Mouse (Mus musculus): ENCODE measurements around the gene Trim47. TPM values are rescaled to one million over a fixed set of nuclear protein-coding genes. Genes with fewer than 3 reads are reported as not detected.
A peak's percentile ranks its signal among the peaks of the same experiment; 100 is the strongest.

The Trim47 gene
- polyA plus RNA-seq, 1 experiment from 2014 or later, result 3.0 TPM

GRCm38 (mm10) chr11:116089545-116089944, 37.5 kb downstream of the Trim47 start:
- Histone ChIP-seq H3K4me2 (replicated peaks; ENCODE audit: low read depth, low read length) (no peak overlapping the region), H3K27ac (ENCODE audit: low read depth, low read length) (no peak overlapping the region), H3K4me1 (replicated peaks; ENCODE audit: control insufficient read depth, insufficient read depth, low read length) (no peaks in the 10 kb centered on the region), H3K9me3 (ENCODE audit: control insufficient read depth, low read length) (no peaks in the 10 kb centered on the region), H3K9ac (ENCODE audit: low read depth, low read length) (no peak overlapping the region), H3K36me3 (ENCODE audit: control insufficient read depth, insufficient read depth, low read length) (no peaks in the 10 kb centered on the region), H3K27me3 (ENCODE audit: control insufficient read depth, insufficient read depth, low read length) (no peaks in the 10 kb centered on the region), H3K4me3 (ENCODE audit: low read depth, low read length) (no peak overlapping the region)
- WGBS, result 89% methylated on average over 6 of the region's 6 CpGs
- ATAC-seq (ENCODE audit: low FRiP score), result no peak
- no peak for DNase-seq (ENCODE audit: low spot score)

GRCm38 (mm10) chr11:116088741-116089394, 38.1 kb downstream of the Trim47 start:
- Histone ChIP-seq H3K27me3 (ENCODE audit: control insufficient read depth, insufficient read depth, low read length) (no peaks in the 10 kb centered on the region), H3K4me3 (ENCODE audit: low read depth, low read length) (no peak overlapping the region), H3K27ac (ENCODE audit: low read depth, low read length) (no peak overlapping the region), H3K9me3 (ENCODE audit: control insufficient read depth, low read length) (no peaks in the 10 kb centered on the region), H3K36me3 (ENCODE audit: control insufficient read depth, insufficient read depth, low read length) (no peaks in the 10 kb centered on the region), H3K4me2 (replicated peaks; ENCODE audit: low read depth, low read length) (no peak overlapping the region), H3K9ac (ENCODE audit: low read depth, low read length) (no peak overlapping the region), H3K4me1 (replicated peaks; ENCODE audit: control insufficient read depth, insufficient read depth, low read length) (no peaks in the 10 kb centered on the region)
- ATAC-seq (ENCODE audit: low FRiP score), result no peak
- 85% methylated on average over 11 of the region's 11 CpGs for WGBS
- no peak for DNase-seq (ENCODE audit: low spot score)

GRCm38 (mm10) chr11:116088188-116088587, 38.8 kb downstream of the Trim47 start:
- ATAC-seq (ENCODE audit: low FRiP score) (no peak), DNase-seq (ENCODE audit: low spot score) (no peak)
- 88% methylated on average over 8 of the region's 8 CpGs for WGBS
- Histone ChIP-seq H3K9me3 (ENCODE audit: control insufficient read depth, low read length) (no peaks in the 10 kb centered on the region), H3K4me3 (ENCODE audit: low read depth, low read length) (no peak overlapping the region; the same call in 1 of the 2 replicates), H3K4me1 (replicated peaks; ENCODE audit: control insufficient read depth, insufficient read depth, low read length) (no peaks in the 10 kb centered on the region), H3K36me3 (ENCODE audit: control insufficient read depth, insufficient read depth, low read length) (no peaks in the 10 kb centered on the region), H3K9ac (ENCODE audit: low read depth, low read length) (no peak overlapping the region), H3K27ac (ENCODE audit: low read depth, low read length) (no peak overlapping the region), H3K27me3 (ENCODE audit: control insufficient read depth, insufficient read depth, low read length) (no peaks in the 10 kb centered on the region), H3K4me2 (replicated peaks; ENCODE audit: low read depth, low read length) (no peak overlapping the region; the same call in 1 of the 2 replicates)

- no peak overlapping the region for H3K27ac ChIP-seq (ENCODE audit: low read depth, low read length)
- DNase-seq (ENCODE audit: low spot score) (peak; percentile 86), ATAC-seq (ENCODE audit: low FRiP score) (peak; percentile 83)
- peak overlapping the region; percentile 38 for H3K4me3 ChIP-seq (ENCODE audit: low read depth, low read length)
- 4% methylated on average over 31 of the region's 31 CpGs for WGBS
- peak overlapping the region; percentile 25 for H3K9ac ChIP-seq (ENCODE audit: low read depth, low read length)
- no peaks in the 10 kb centered on the region for H3K9me3 ChIP-seq (ENCODE audit: control insufficient read depth, low read length)
- no peaks in the 10 kb centered on the region for H3K27me3 ChIP-seq (ENCODE audit: control insufficient read depth, insufficient read depth, low read length)
- 0 out of 2 replicates have a peak, but pooled peaks cover 1% of the 10 kb centered on the region for H3K36me3 ChIP-seq (ENCODE audit: control insufficient read depth, insufficient read depth, low read length)
- H3K4me2 ChIP-seq (replicated peaks; ENCODE audit: low read depth, low read length), result peak overlapping the region; percentile 33
- H3K4me1 ChIP-seq (replicated peaks; ENCODE audit: control insufficient read depth, insufficient read depth, low read length), result no peaks in the 10 kb centered on the region
These were observed 39.5 kb downstream of the Trim47 start for GRCm38 (mm10) chr11:116087194-116088130.

- H3K4me3 ChIP-seq (ENCODE audit: low read depth, low read length), result peak within 1 kb of the TSS; percentile 43
- ATAC-seq (ENCODE audit: low FRiP score) (peak; percentile 96), DNase-seq (ENCODE audit: low spot score) (peak; percentile 99)
- 6% methylated on average over 40 of the region's 43 CpGs for WGBS
- H3K9me3 ChIP-seq (ENCODE audit: control insufficient read depth, low read length), result no peaks in the 10 kb centered on the region
- H3K4me2 ChIP-seq (replicated peaks; ENCODE audit: low read depth, low read length), result peak within 1 kb of the TSS; percentile 55
- peak within 1 kb of the TSS; percentile 65 for H3K27ac ChIP-seq (ENCODE audit: low read depth, low read length)
- no peaks in the 10 kb centered on the region for H3K27me3 ChIP-seq (ENCODE audit: control insufficient read depth, insufficient read depth, low read length)
- 0 out of 2 replicates have a peak, but pooled peaks cover 6% of the 10 kb centered on the region for H3K36me3 ChIP-seq (ENCODE audit: control insufficient read depth, insufficient read depth, low read length)
- peak within 1 kb of the TSS; percentile 25 for H3K9ac ChIP-seq (ENCODE audit: low read depth, low read length)
- no peaks in the 10 kb centered on the region for H3K4me1 ChIP-seq (replicated peaks; ENCODE audit: control insufficient read depth, insufficient read depth, low read length)
These were observed 40.5 kb downstream of the Trim47 start, which contains the start of gene Wbp2 for GRCm38 (mm10) chr11:116086258-116087193. Gene Wbp2, minus strand, starts transcription at chr11:116086995.

- Histone ChIP-seq H3K4me3 (ENCODE audit: low read depth, low read length) (no peak overlapping the region), H3K36me3 (ENCODE audit: control insufficient read depth, insufficient read depth, low read length) (0 out of 2 replicates have a peak, but pooled peaks cover 8% of the 10 kb centered on the region), H3K4me2 (replicated peaks; ENCODE audit: low read depth, low read length) (no peak overlapping the region), H3K27me3 (ENCODE audit: control insufficient read depth, insufficient read depth, low read length) (no peaks in the 10 kb centered on the region), H3K27ac (ENCODE audit: low read depth, low read length) (no peak overlapping the region), H3K4me1 (replicated peaks; ENCODE audit: control insufficient read depth, insufficient read depth, low read length) (no peaks in the 10 kb centered on the region), H3K9ac (ENCODE audit: low read depth, low read length) (no peak overlapping the region), H3K9me3 (ENCODE audit: control insufficient read depth, low read length) (no peaks in the 10 kb centered on the region)
- 96% methylated on average over 6 of the region's 6 CpGs for WGBS
- no peak for DNase-seq (ENCODE audit: low spot score)
- no peak for ATAC-seq (ENCODE audit: low FRiP score)
These were observed 42.8 kb downstream of the Trim47 start for GRCm38 (mm10) chr11:116084166-116084565.

GRCm38 (mm10) chr11:116083096-116083672, 43.8 kb downstream of the Trim47 start:
- no peaks in the 10 kb centered on the region for H3K27me3 ChIP-seq (ENCODE audit: control insufficient read depth, insufficient read depth, low read length)
- H3K9me3 ChIP-seq (ENCODE audit: control insufficient read depth, low read length), result no peaks in the 10 kb centered on the region
- no peak overlapping the region for H3K27ac ChIP-seq (ENCODE audit: low read depth, low read length)
- peaks cover 7% of the 10 kb centered on the region for H3K4me1 ChIP-seq (replicated peaks; ENCODE audit: control insufficient read depth, insufficient read depth, low read length)
- ATAC-seq (ENCODE audit: low FRiP score), result no peak
- 0 out of 2 replicates have a peak overlapping the region, but pooled peaks have one; percentile 8 for H3K9ac ChIP-seq (ENCODE audit: low read depth, low read length)
- no peak overlapping the region for H3K4me3 ChIP-seq (ENCODE audit: low read depth, low read length)
- DNase-seq (ENCODE audit: low spot score), result no peak
- H3K36me3 ChIP-seq (ENCODE audit: control insufficient read depth, insufficient read depth, low read length), result 0 out of 2 replicates have a peak, but pooled peaks cover 8% of the 10 kb centered on the region
- no peak overlapping the region for H3K4me2 ChIP-seq (replicated peaks; ENCODE audit: low read depth, low read length)
- WGBS, result 89% methylated on average over 14 of the region's 14 CpGs

GRCm38 (mm10) chr11:116081081-116081480, 45.9 kb downstream of the Trim47 start:
- no peak overlapping the region for H3K27ac ChIP-seq (ENCODE audit: low read depth, low read length)
- WGBS, result 76% methylated on average over 6 of the region's 6 CpGs
- H3K4me3 ChIP-seq (ENCODE audit: low read depth, low read length), result no peak overlapping the region
- 0 out of 2 replicates have a peak, but pooled peaks cover 8% of the 10 kb centered on the region for H3K36me3 ChIP-seq (ENCODE audit: control insufficient read depth, insufficient read depth, low read length)
- no peak overlapping the region for H3K4me2 ChIP-seq (replicated peaks; ENCODE audit: low read depth, low read length)
- H3K27me3 ChIP-seq (ENCODE audit: control insufficient read depth, insufficient read depth, low read length), result no peaks in the 10 kb centered on the region
- H3K4me1 ChIP-seq (replicated peaks; ENCODE audit: control insufficient read depth, insufficient read depth, low read length), result peaks cover 12% of the 10 kb centered on the region
- ATAC-seq (ENCODE audit: low FRiP score) (no peak), DNase-seq (ENCODE audit: low spot score) (no peak)
- no peak overlapping the region for H3K9ac ChIP-seq (ENCODE audit: low read depth, low read length)
- no peaks in the 10 kb centered on the region for H3K9me3 ChIP-seq (ENCODE audit: control insufficient read depth, low read length)
